Mouse (Mus musculus): ENCODE data around the gene Mthfd2l.

GRCm38 (mm10) chr5:91047987-91048386 lies 117.1 kb downstream of the Mthfd2l start:
- TF ChIP-seq CTCF (IDR thresholded peaks at IDR 0.05; ENCODE audit: low read depth) (no peak), EP300 (IDR thresholded peaks at IDR 0.05; ENCODE audit: low read depth) (no peak)
